Mouse (Mus musculus): Measurements from ENCODE around the gene Pxt1.
"Not testable (repeated sequence)": the region's sequence is repeated elsewhere in the genome, so short reads cannot be mapped to it uniquely, and the experiment has no call there.

Gene Pxt1

GRCm38 (mm10) chr17:28943740-28944139, at the start of gene Pxt1:
Gene Pxt1 (minus strand): TSS chr17:28943840.
- in situ Hi-C loops (cut with MboI), result no loop called here

GRCm38 (mm10) chr17:28993004-28993403, 49.4 kb upstream of the Pxt1 start:
- in situ Hi-C loops (cut with MboI), result not testable (repeated sequence)

GRCm38 (mm10) chr17:28992105-28992504, 48.5 kb upstream of the Pxt1 start:
- in situ Hi-C loops (cut with MboI), result no loop called here

GRCm38 (mm10) chr17:28991286-28991685, 47.6 kb upstream of the Pxt1 start:
- in situ Hi-C loops (cut with MboI), result no loop called here

- in situ Hi-C loops (cut with MboI), result no loop called here
These were observed 46.4 kb upstream of the Pxt1 start for GRCm38 (mm10) chr17:28990060-28990459.

GRCm38 (mm10) chr17:28988996-28989395, 45.4 kb upstream of the Pxt1 start:
- in situ Hi-C loops (cut with MboI), result no loop called here

GRCm38 (mm10) chr17:28988291-28988690, 44.7 kb upstream of the Pxt1 start:
- in situ Hi-C loops (cut with MboI), result no loop called here

- in situ Hi-C loops (cut with MboI), result no loop called here
These were observed 44.1 kb upstream of the Pxt1 start for GRCm38 (mm10) chr17:28987713-28988112.

- in situ Hi-C loops (cut with MboI), result no loop called here
These were observed 43.2 kb upstream of the Pxt1 start for GRCm38 (mm10) chr17:28986833-28987232.

- in situ Hi-C loops (cut with MboI), result no loop called here
These were observed 41.2 kb upstream of the Pxt1 start for GRCm38 (mm10) chr17:28984724-28985420.

- in situ Hi-C loops (cut with MboI), result no loop called here
These were observed 39.0 kb upstream of the Pxt1 start for GRCm38 (mm10) chr17:28982591-28982990.

- in situ Hi-C loops (cut with MboI), result no loop called here
These were observed 37.4 kb upstream of the Pxt1 start for GRCm38 (mm10) chr17:28981081-28981480.

- in situ Hi-C loops (cut with MboI), result no loop called here
These were observed 35.5 kb upstream of the Pxt1 start for GRCm38 (mm10) chr17:28979091-28979490.

- in situ Hi-C loops (cut with MboI), result no loop called here
These were observed 26.5 kb upstream of the Pxt1 start for GRCm38 (mm10) chr17:28970122-28970521.

GRCm38 (mm10) chr17:28967021-28967610, 23.5 kb upstream of the Pxt1 start:
- in situ Hi-C loops (cut with MboI), result no loop called here

GRCm38 (mm10) chr17:28961596-28961995, 18.0 kb upstream of the Pxt1 start:
- in situ Hi-C loops (cut with MboI), result no loop called here

GRCm38 (mm10) chr17:28960597-28960996, 17.0 kb upstream of the Pxt1 start:
- in situ Hi-C loops (cut with MboI), result no loop called here

- in situ Hi-C loops (cut with MboI), result no loop called here
These were observed 10.8 kb upstream of the Pxt1 start for GRCm38 (mm10) chr17:28954416-28954815.

- in situ Hi-C loops (cut with MboI), result no loop called here
These were observed 9.6 kb upstream of the Pxt1 start for GRCm38 (mm10) chr17:28953251-28953650.

GRCm38 (mm10) chr17:28951831-28952799, 8.5 kb upstream of the Pxt1 start, which contains the start of gene Kctd20:
Gene Kctd20 (plus strand): TSS chr17:28951950.
- in situ Hi-C loops (cut with MboI), result no loop called here

- in situ Hi-C loops (cut with MboI), result no loop called here
These were observed 7.1 kb upstream of the Pxt1 start for GRCm38 (mm10) chr17:28950751-28951150.

- in situ Hi-C loops (cut with MboI), result no loop called here
These were observed 5.0 kb upstream of the Pxt1 start for GRCm38 (mm10) chr17:28948661-28949060.
